Mouse (Mus musculus) MEL (cell line): ENCODE measurements around the gene Tarbp1. TPM values are rescaled to one million over a fixed set of nuclear protein-coding genes. Genes with fewer than 3 reads are reported as not detected.

ENCODE experiments used
- DNase-seq: peaks from one replicate; pipeline ENCODE4 v3.0.0; 2011; ENCODE audit warnings: low read depth, low spot score
- H3K27ac ChIP-seq: 2 replicates; pipeline ENCODE4 v1.5.1; 2012; ENCODE audit warnings: low read depth, mild to moderate bottlenecking, control low read depth, low read length, moderate library complexity; ENCODE audit not compliant: control insufficient read depth
- H3K27me3 ChIP-seq, 2 experiments: fragments of 150-350 bp in 1 of 2; sonication (generic) in 1 of 2; 2 replicates each; pipeline ENCODE4 v1.6.1; 2012; ENCODE audit warnings: low read length in 2 of 2, mild to moderate bottlenecking in 2 of 2, improper control_type of control experiment in 1 of 2, moderate library complexity in 1 of 2; ENCODE audit not compliant: insufficient read depth in 2 of 2, control insufficient read depth in 1 of 2
- H3K36me3 ChIP-seq, 2 experiments: 2 replicates each; pipeline ENCODE4 v1.6.1; 2012 to 2014; ENCODE audit warnings: low read length in 2 of 2, improper control_type of control experiment in 1 of 2, inconsistent platforms in 1 of 2, mild to moderate bottlenecking in 1 of 2; ENCODE audit not compliant: insufficient read depth in 2 of 2, control insufficient read depth in 1 of 2
- H3K4me1 ChIP-seq, 2 experiments: fragments of 150-350 bp in 1 of 2; sonication (generic) in 1 of 2; 2 replicates each; pipeline ENCODE4 v1.6.1; 2012; ENCODE audit warnings: low read length in 2 of 2, improper control_type of control experiment in 1 of 2, mild to moderate bottlenecking in 1 of 2; ENCODE audit not compliant: insufficient read depth in 2 of 2, control insufficient read depth in 1 of 2
- H3K4me3 ChIP-seq, 2 experiments: fragments of 150-350 bp in 1 of 2; sonication (generic) in 1 of 2; 2 replicates each; pipeline ENCODE4 v1.5.1; 2012; ENCODE audit warnings: low read depth in 2 of 2, low read length in 2 of 2, mild to moderate bottlenecking in 2 of 2, moderate library complexity in 2 of 2, control low read depth in 1 of 2, improper control_type of control experiment in 1 of 2; ENCODE audit not compliant: control insufficient read depth in 1 of 2, insufficient read depth in 1 of 2
- H3K79me2 ChIP-seq: 2 replicates; pipeline ENCODE4 v1.6.1; 2012; ENCODE audit warnings: mild to moderate bottlenecking, low read length, moderate library complexity; ENCODE audit not compliant: control insufficient read depth, poor library complexity, insufficient read depth
- H3K9ac ChIP-seq: 2 replicates; pipeline ENCODE4 v1.6.1; 2012; ENCODE audit warnings: low read depth, mild to moderate bottlenecking, control low read depth, low read length, moderate library complexity; ENCODE audit not compliant: control insufficient read depth, poor library complexity, severe bottlenecking
- H3K9me3 ChIP-seq: fragments of 150-350 bp; sonication (generic); replicated peaks from 2 replicates; pipeline ENCODE4 v1.6.1; 2012; ENCODE audit warnings: mild to moderate bottlenecking, low read length, improper control_type of control experiment, moderate library complexity; ENCODE audit not compliant: insufficient read depth
- BHLHE40 ChIP-seq: IDR thresholded peaks from 2 replicates; pipeline ENCODE4 v1.6.1; 2012; ENCODE audit warnings: low read depth, mild to moderate bottlenecking, inconsistent platforms, low read length, improper control_type of control experiment, borderline replicate concordance
- CHD1 ChIP-seq: IDR thresholded peaks from 2 replicates; pipeline ENCODE4 v1.6.1; 2012; ENCODE audit warnings: low read depth, mild to moderate bottlenecking, inconsistent platforms, low read length, improper control_type of control experiment
- CHD2 ChIP-seq: IDR thresholded peaks from 2 replicates; pipeline ENCODE4 v1.6.1; 2011; ENCODE audit warnings: low read length, improper control_type of control experiment
- E2F4 ChIP-seq: IDR thresholded peaks from 2 replicates; pipeline ENCODE4 v1.6.1; 2011; ENCODE audit warnings: low read depth, low read length, improper control_type of control experiment, borderline replicate concordance
- ELF1 ChIP-seq: IDR thresholded peaks from 2 replicates; pipeline ENCODE4 v1.6.1; 2014; ENCODE audit warnings: low read depth, mild to moderate bottlenecking, inconsistent platforms, low read length, improper control_type of control experiment, moderate library complexity
- EP300 ChIP-seq, 2 experiments: IDR thresholded peaks; 2 replicates each; pipeline ENCODE4 v1.6.1; 2011; ENCODE audit warnings: improper control_type of control experiment in 2 of 2, low read length in 2 of 2, low read depth in 1 of 2, mild to moderate bottlenecking in 1 of 2
- ETS1 ChIP-seq: IDR thresholded peaks from 2 replicates; pipeline ENCODE4 v1.6.1; 2012; ENCODE audit warnings: low read depth, mild to moderate bottlenecking, inconsistent platforms, low read length, improper control_type of control experiment, moderate library complexity
- GATA1 ChIP-seq: IDR thresholded peaks from 2 replicates; pipeline ENCODE4 v1.6.1; 2011; ENCODE audit warnings: low read depth, low read length, improper control_type of control experiment
- HCFC1 ChIP-seq: IDR thresholded peaks from 2 replicates; pipeline ENCODE4 v1.6.1; 2012; ENCODE audit warnings: low read depth, mild to moderate bottlenecking, inconsistent platforms, low read length, improper control_type of control experiment, moderate library complexity
- KAT2A ChIP-seq: conservative IDR thresholded peaks from 2 replicates; pipeline ENCODE4 v1.6.1; 2012; ENCODE audit warnings: low read depth, low read length, improper control_type of control experiment, inconsistent platforms
- MAFK ChIP-seq: IDR thresholded peaks from 2 replicates; pipeline ENCODE4 v1.6.1; 2011; ENCODE audit warnings: low read depth, mild to moderate bottlenecking, low read length, improper control_type of control experiment, borderline replicate concordance
- MAX ChIP-seq: IDR thresholded peaks from 2 replicates; pipeline ENCODE4 v1.6.1; 2011; ENCODE audit warnings: low read length, improper control_type of control experiment
- MAZ ChIP-seq: IDR thresholded peaks from 2 replicates; pipeline ENCODE4 v1.6.1; 2012; ENCODE audit warnings: low read depth, mild to moderate bottlenecking, inconsistent platforms, low read length, improper control_type of control experiment
- MYB ChIP-seq: IDR thresholded peaks from 2 replicates; pipeline ENCODE4 v1.6.1; 2011; ENCODE audit warnings: mild to moderate bottlenecking, low read depth, low read length, improper control_type of control experiment
- NELFE ChIP-seq: IDR thresholded peaks from 2 replicates; pipeline ENCODE4 v1.6.1; 2011; ENCODE audit warnings: low read depth, low read length, improper control_type of control experiment
- POLR2A ChIP-seq, 2 experiments: IDR thresholded peaks; 2 replicates each; pipeline ENCODE4 v1.6.1; 2011 to 2012; ENCODE audit warnings: low read length in 2 of 2, mild to moderate bottlenecking in 2 of 2, control low read depth in 1 of 2, improper control_type of control experiment in 1 of 2, low read depth in 1 of 2, moderate library complexity in 1 of 2; ENCODE audit not compliant: control insufficient read depth in 1 of 2, insufficient read depth in 1 of 2, poor library complexity in 1 of 2
- SIN3A ChIP-seq: IDR thresholded peaks from 2 replicates; pipeline ENCODE4 v1.6.1; 2012; ENCODE audit warnings: low read length, improper control_type of control experiment, inconsistent platforms
- SMC3 ChIP-seq: IDR thresholded peaks from 2 replicates; pipeline ENCODE4 v1.6.1; 2011; ENCODE audit warnings: low read depth, low read length, improper control_type of control experiment
- TAL1 ChIP-seq: IDR thresholded peaks from 2 replicates; pipeline ENCODE4 v1.6.1; 2012; ENCODE audit warnings: mild to moderate bottlenecking, inconsistent platforms, low read length, moderate library complexity, mixed read lengths
- TBP ChIP-seq: IDR thresholded peaks from 2 replicates; pipeline ENCODE4 v1.8.0; 2011; ENCODE audit warnings: low read depth, low read length, improper control_type of control experiment
- USF1 ChIP-seq: IDR thresholded peaks from 2 replicates; pipeline ENCODE4 v1.6.1; 2014; ENCODE audit warnings: low read depth, mild to moderate bottlenecking, inconsistent platforms, low read length, improper control_type of control experiment, moderate library complexity
- USF2 ChIP-seq, 2 experiments: IDR thresholded peaks; 2 replicates each; pipeline ENCODE4 v1.6.1; 2011 to 2012; ENCODE audit warnings: improper control_type of control experiment in 2 of 2, low read length in 2 of 2, borderline replicate concordance in 1 of 2, inconsistent platforms in 1 of 2, low read depth in 1 of 2, mild to moderate bottlenecking in 1 of 2; ENCODE audit not compliant: insufficient read depth in 1 of 2
- ZC3H11A ChIP-seq: IDR thresholded peaks from 2 replicates; pipeline ENCODE4 v1.6.1; 2012; ENCODE audit warnings: low read depth, mild to moderate bottlenecking, inconsistent platforms, low read length, improper control_type of control experiment
- ZNF384 ChIP-seq: IDR thresholded peaks from 2 replicates; pipeline ENCODE4 v1.6.1; 2012; ENCODE audit warnings: low read depth, mild to moderate bottlenecking, inconsistent platforms, low read length, improper control_type of control experiment
- polyA plus RNA-seq, 2 experiments: library from polyadenylated mRNA; stranded (reverse) in 1 of 2; unstranded in 1 of 2; fragments of >175 nt in 1 of 2; fragments of >200 nt in 1 of 2; gene quantifications; 2 replicates each; pipeline versions ENCODE4 v1.2.1 to v1.2.4; 2012; ENCODE audit warnings: low replicate concordance in 2 of 2, low read depth in 1 of 2; ENCODE audit not compliant: insufficient read length in 2 of 2, insufficient read depth in 1 of 2, missing spikeins in 1 of 2
- total RNA-seq: library from RNA; depleted of rRNA; stranded (reverse); fragments of 300-350 nt; gene quantifications from 2 replicates; pipeline ENCODE4 v1.2.3, GENCODE M21; 2012; rRNA removed

The Tarbp1 gene
- total and polyA plus RNA-seq, 3 experiments = 5.4 to 8.4 TPM; not detected in 1

DNA sequence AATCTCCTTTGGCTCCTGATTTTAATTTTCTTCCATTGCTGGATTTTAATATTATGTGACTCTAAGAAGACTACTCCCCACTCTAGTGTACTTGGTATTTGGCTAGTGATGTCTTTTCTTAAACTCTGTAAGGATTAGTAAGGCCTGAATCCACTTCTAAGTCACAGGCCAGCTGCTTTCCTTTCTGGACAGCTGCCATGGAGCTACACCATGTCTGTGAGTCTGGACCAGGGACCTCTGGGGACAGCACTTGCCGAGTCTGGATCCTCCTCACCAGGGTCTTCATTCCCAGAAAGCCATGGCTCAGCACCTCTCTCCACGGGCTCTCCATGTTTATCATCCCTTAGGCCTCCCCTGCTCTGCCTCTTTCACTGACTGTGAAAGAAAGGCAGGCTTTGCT lies 94.7 kb downstream of the Tarbp1 start:
- no peak for TF ChIP-seq ZC3H11A
- no peak for TF ChIP-seq MAX
- no peak for TF ChIP-seq USF1
- no peak for TF ChIP-seq GATA1
- no peak for TF ChIP-seq HCFC1
- TF ChIP-seq TAL1 = no peak
- TF ChIP-seq KAT2A = no peak
- no peak for TF ChIP-seq CHD2
- TF ChIP-seq CHD1 = no peak
- TF ChIP-seq ZNF384 = no peak
- no peak for TF ChIP-seq SMC3
- Histone ChIP-seq H3K4me3 (no peak overlapping the region), H3K27me3 (no peaks in the 10 kb centered on the region), H3K79me2 (no peaks in the 10 kb centered on the region), H3K36me3 (no peaks in the 10 kb centered on the region), H3K9ac (no peak overlapping the region), H3K4me1 (no peaks in the 10 kb centered on the region), H3K27ac (no peak overlapping the region), H3K9me3 (no peaks in the 10 kb centered on the region)
- no peak for DNase-seq

DNA sequence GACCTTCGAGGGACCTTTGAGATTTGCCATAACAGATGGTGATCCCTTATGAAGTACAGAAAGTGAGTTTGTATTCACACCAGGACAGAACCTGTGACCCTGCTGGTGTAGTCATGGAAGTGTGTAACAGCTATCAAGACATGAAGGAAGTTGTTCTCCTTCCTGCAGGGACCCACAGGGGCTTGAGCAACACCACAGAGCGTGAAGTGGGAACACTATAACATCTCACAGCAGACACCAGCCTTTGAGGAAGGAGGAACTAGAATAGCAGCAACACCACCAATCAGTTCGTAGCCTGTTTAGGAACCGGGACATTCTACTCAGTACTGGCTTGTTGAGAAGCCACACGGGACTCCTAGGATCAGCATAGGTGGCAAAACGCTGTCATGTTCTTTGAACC lies 95.3 kb downstream of the Tarbp1 start:
- H3K27ac ChIP-seq = no peak overlapping the region
- TF ChIP-seq ELF1 (no peak), TBP (no peak), CHD2 (no peak), BHLHE40 (no peak), EP300 (IDR thresholded peaks at IDR 0.05; ENCODE audit: low read depth in 1 of 2, low read length in 2 of 2) (no peak), E2F4 (no peak), MYB (no peak), MAX (no peak), ETS1 (no peak), SMC3 (no peak), POLR2A (IDR thresholded peaks at IDR 0.05; ENCODE audit: control insufficient read depth in 1 of 2, insufficient read depth in 1 of 2, low read depth in 1 of 2, low read length in 2 of 2, poor library complexity in 1 of 2) (no peak), MAFK (no peak), MAZ (no peak), ZC3H11A (no peak), SIN3A (no peak), KAT2A (no peak), NELFE (no peak), USF2 (IDR thresholded peaks at IDR 0.05; ENCODE audit: borderline replicate concordance in 1 of 2, insufficient read depth in 1 of 2, low read depth in 1 of 2, low read length in 2 of 2) (no peak), HCFC1 (no peak)
- H3K36me3 ChIP-seq = no peaks in the 10 kb centered on the region
- DNase-seq = no peak
- no peaks in the 10 kb centered on the region for H3K79me2 ChIP-seq
- H3K4me1 ChIP-seq = no peaks in the 10 kb centered on the region
- no peaks in the 10 kb centered on the region for H3K9me3 ChIP-seq
- H3K27me3 ChIP-seq = no peaks in the 10 kb centered on the region
- H3K4me3 ChIP-seq = no peak overlapping the region
- H3K9ac ChIP-seq = no peak overlapping the region

Other genes starting within 250 kb of the Tarbp1 start
- not detected in 2 replicates for gene Slc35f3, start 176.5 kb downstream of the Tarbp1 start, total RNA-seq
- not detected for gene Slc35f3, start 176.5 kb downstream of the Tarbp1 start, polyA plus RNA-seq
- gene Coa6, start 52.5 kb downstream of the Tarbp1 start, total RNA-seq = 39.3 and 42.6 TPM in 2 replicates
- gene Coa6, start 52.5 kb downstream of the Tarbp1 start, polyA plus RNA-seq = 10 to 100 TPM in 1 of 2 experiments, not detected in 1; 31.1 TPM
- gene Irf2bp2, start 118.9 kb upstream of the Tarbp1 start, total RNA-seq = 30.4 and 37.2 TPM in 2 replicates
- gene Irf2bp2, start 118.9 kb upstream of the Tarbp1 start, polyA plus RNA-seq = 10 to 100 TPM in 1 of 2 experiments, not detected in 1; 17.1 TPM